Mouse (Mus musculus): ENCODE data around the gene Upk3b. TPM values are rescaled to one million over a fixed set of nuclear protein-coding genes. Genes with fewer than 3 reads are reported as not detected.

The Upk3b gene
- total and polyA plus RNA-seq, 3 experiments = 0.09 TPM; not detected in 2

- in situ Hi-C loops (cut with MboI; ENCODE audit: low pct_ligation_motif_present, low pct_unique_long_range_greater_than_20kb, low sequenced_read_pairs) = no loop called here
- Histone ChIP-seq H3K27me3 (replicated peaks) (no peaks in the 10 kb centered on the region), H3K4me3 (replicated peaks in 1 of 3; ENCODE audit: low read depth in 2 of 3, low read length in 2 of 3, poor library complexity in 1 of 3) (no peak overlapping the region), H3K36me3 (replicated peaks in 1 of 2; ENCODE audit: control insufficient read depth in 1 of 2, insufficient read depth in 1 of 2, low read length in 1 of 2) (peaks cover 33 to 88% of the 10 kb centered on the region in 2 experiments), H3K4me1 (ENCODE audit: control insufficient read depth in 1 of 2, insufficient read depth in 2 of 2) (peaks cover 23 to 87% of the 10 kb centered on the region in 2 experiments), H3K9ac (ENCODE audit: insufficient read depth, low read depth) (no peak overlapping the region), H3K27ac (ENCODE audit: insufficient read depth, low read depth) (no peak overlapping the region), H3K79me2 (replicated peaks; ENCODE audit: control insufficient read depth, extremely low read depth, insufficient read depth, poor library complexity, severe bottlenecking) (no peaks in the 10 kb centered on the region; the same call in 1 of the 2 replicates), H3K4me2 (ENCODE audit: insufficient read depth, low read depth, poor library complexity, severe bottlenecking) (no peak overlapping the region), H3K9me3 (replicated peaks; ENCODE audit: low read length) (no peaks in the 10 kb centered on the region)
- dilution Hi-C loops (cut with MboI; ENCODE audit: extremely low pct_ligation_motif_present, extremely low pct_unique_long_range_greater_than_20kb, low sequenced_read_pairs) = no loop called here
- DNase-seq (ENCODE audit: extremely low read depth) = no peak
- TF ChIP-seq CTCF (conservative IDR thresholded peaks at IDR 0.05 in 1 of 2, IDR thresholded peaks at IDR 0.05 in 1 of 2; ENCODE audit: low read depth in 2 of 2, low read length in 2 of 2) (no peak), ZMIZ1 (IDR thresholded peaks at IDR 0.05; ENCODE audit: low read depth, low read length) (no peak), E2F4 (IDR thresholded peaks at IDR 0.05; ENCODE audit: insufficient replicate concordance, low read depth, low read length) (no peak), ETS1 (conservative IDR thresholded peaks at IDR 0.05; ENCODE audit: low read depth, low read length) (no peak), TCF12 (IDR thresholded peaks at IDR 0.05; ENCODE audit: low read depth, low read length) (no peak)
These were observed 21.0 kb upstream of the Upk3b start for GRCm38 (mm10) chr5:136017262-136017661.

GRCm38 (mm10) chr5:136018726-136019125 lies 19.6 kb upstream of the Upk3b start:
- in situ Hi-C loops (cut with MboI; ENCODE audit: low pct_ligation_motif_present, low pct_unique_long_range_greater_than_20kb, low sequenced_read_pairs) (no loop called here), dilution Hi-C loops (cut with MboI; ENCODE audit: extremely low pct_ligation_motif_present, extremely low pct_unique_long_range_greater_than_20kb, low sequenced_read_pairs) (no loop called here)
- Histone ChIP-seq H3K36me3 (replicated peaks in 1 of 2; ENCODE audit: control insufficient read depth in 1 of 2, insufficient read depth in 1 of 2, low read length in 1 of 2) (peaks cover 23 to 86% of the 10 kb centered on the region in 2 experiments), H3K4me1 (ENCODE audit: control insufficient read depth in 1 of 2, insufficient read depth in 2 of 2) (peaks cover 23 to 82% of the 10 kb centered on the region in 2 experiments), H3K4me2 (ENCODE audit: insufficient read depth, low read depth, poor library complexity, severe bottlenecking) (no peak overlapping the region), H3K27ac (ENCODE audit: insufficient read depth, low read depth) (no peak overlapping the region), H3K4me3 (replicated peaks in 1 of 3; ENCODE audit: low read depth in 2 of 3, low read length in 2 of 3, poor library complexity in 1 of 3) (no peak overlapping the region), H3K27me3 (replicated peaks) (no peaks in the 10 kb centered on the region), H3K9ac (ENCODE audit: insufficient read depth, low read depth) (no peak overlapping the region), H3K9me3 (replicated peaks; ENCODE audit: low read length) (no peaks in the 10 kb centered on the region), H3K79me2 (replicated peaks; ENCODE audit: control insufficient read depth, extremely low read depth, insufficient read depth, poor library complexity, severe bottlenecking) (no peaks in the 10 kb centered on the region; the same call in 1 of the 2 replicates)
- TF ChIP-seq MAZ (IDR thresholded peaks at IDR 0.05; ENCODE audit: low read depth, low read length) (no peak), RCOR1 (conservative IDR thresholded peaks at IDR 0.05; ENCODE audit: low read depth, low read length) (no peak), BHLHE40 (IDR thresholded peaks at IDR 0.05; ENCODE audit: low read depth, low read length) (no peak), SIN3A (IDR thresholded peaks at IDR 0.05; ENCODE audit: low read length) (no peak), MYC (IDR thresholded peaks at IDR 0.05; ENCODE audit: low read depth, low read length) (no peak), ZMIZ1 (IDR thresholded peaks at IDR 0.05; ENCODE audit: low read depth, low read length) (no peak), MAX (IDR thresholded peaks at IDR 0.05; ENCODE audit: low read length) (no peak), E2F4 (IDR thresholded peaks at IDR 0.05; ENCODE audit: insufficient replicate concordance, low read depth, low read length) (no peak), ZC3H11A (IDR thresholded peaks at IDR 0.05; ENCODE audit: low read depth, low read length) (no peak), MEF2A (IDR thresholded peaks at IDR 0.05; ENCODE audit: borderline replicate concordance, low read depth, low read length) (no peak), TBP (conservative IDR thresholded peaks at IDR 0.05; ENCODE audit: low read depth, low read length) (no peak), PAX5 (IDR thresholded peaks at IDR 0.05; ENCODE audit: low read length) (no peak), UBTF (IDR thresholded peaks at IDR 0.05; ENCODE audit: low read depth, low read length) (no peak), GABPA (IDR thresholded peaks at IDR 0.05; ENCODE audit: insufficient replicate concordance, low read depth, low read length) (no peak), POLR2A (IDR thresholded peaks at IDR 0.05; ENCODE audit: low read depth, low read length) (no peak)
- DNase-seq (ENCODE audit: extremely low read depth) = no peak

All from CH12.LX (cell line).